Mouse (Mus musculus) small intestine, adult 2 months (tissue): Measurements from ENCODE around the gene Hmgcs1.

ENCODE experiments used
- CTCF ChIP-seq: fragments of 200-500 bp; IDR thresholded peaks from 2 replicates; pipeline ENCODE4 v1.5.1; 2012; ENCODE audit warnings: low read depth, mild to moderate bottlenecking, control low read depth, inconsistent platforms, low read length, moderate library complexity, mixed read lengths; ENCODE audit not compliant: insufficient replicate concordance, insufficient read length; ENCODE audit errors: extremely low read depth
- POLR2A ChIP-seq: fragments of 200-500 bp; IDR thresholded peaks from 2 replicates; pipeline ENCODE4 v1.6.1; 2012; ENCODE audit warnings: low read depth, mild to moderate bottlenecking, control low read depth, inconsistent platforms, low read length, moderate library complexity

GRCm38 (mm10) chr13:119690039-119690728 lies at the start of gene Hmgcs1:
- TF ChIP-seq POLR2A, result peak; percentile 93
- no peak for TF ChIP-seq CTCF
